Mouse (Mus musculus) liver, postnatal 0 days (tissue): Measurements from ENCODE around the gene Csf2rb.

Experiments
- CTCF ChIP-seq: sonication (generic); IDR thresholded peaks from 2 replicates; pipeline ENCODE4 v1.5.1; 2016; ENCODE audit warnings: antibody characterized with exemption, low read depth
- EP300 ChIP-seq: IDR thresholded peaks from 2 replicates; pipeline ENCODE4 v1.6.1; 2016; ENCODE audit warnings: antibody characterized with exemption, low read depth, mild to moderate bottlenecking

GRCm38 (mm10) chr15:78287941-78288340 lies 37.6 kb upstream of the Csf2rb start:
- TF ChIP-seq CTCF, result no peak
- TF ChIP-seq EP300, result no peak
